Mouse (Mus musculus): ENCODE data around the gene Heg1. TPM values are rescaled to one million over a fixed set of nuclear protein-coding genes. Genes with fewer than 3 reads are reported as not detected.

Gene Heg1
- polyA plus RNA-seq, 1 experiment from 2014 or later, result 18.6 TPM

- 83% methylated on average over 9 of the region's 9 CpGs for WGBS
- Histone ChIP-seq H3K9me3 (ENCODE audit: control insufficient read depth, low read length) (no peaks in the 10 kb centered on the region), H3K9ac (replicated peaks; ENCODE audit: low read depth, low read length) (no peak overlapping the region), H3K27me3 (replicated peaks; ENCODE audit: control insufficient read depth, insufficient read depth, low read length) (no peaks in the 10 kb centered on the region), H3K27ac (ENCODE audit: low read length) (no peak overlapping the region), H3K4me1 (replicated peaks; ENCODE audit: control insufficient read depth, insufficient read depth, low read length) (peaks cover 41% of the 10 kb centered on the region), H3K4me3 (replicated peaks; ENCODE audit: low read length) (no peak overlapping the region), H3K36me3 (ENCODE audit: control insufficient read depth, insufficient read depth) (peaks cover 2% of the 10 kb centered on the region; the same call in 1 of the 2 replicates), H3K4me2 (ENCODE audit: low read length) (no peak overlapping the region)
- ATAC-seq, result no peak
These were observed 58.1 kb downstream of the Heg1 start for GRCm38 (mm10) chr16:33742233-33742632.

- Histone ChIP-seq H3K36me3 (ENCODE audit: control insufficient read depth, insufficient read depth) (peaks cover 2% of the 10 kb centered on the region; the same call in 1 of the 2 replicates), H3K4me3 (replicated peaks; ENCODE audit: low read length) (no peak overlapping the region), H3K9me3 (ENCODE audit: control insufficient read depth, low read length) (no peaks in the 10 kb centered on the region), H3K4me1 (replicated peaks; ENCODE audit: control insufficient read depth, insufficient read depth, low read length) (peaks cover 19% of the 10 kb centered on the region), H3K9ac (replicated peaks; ENCODE audit: low read depth, low read length) (no peak overlapping the region), H3K4me2 (ENCODE audit: low read length) (no peak overlapping the region), H3K27me3 (replicated peaks; ENCODE audit: control insufficient read depth, insufficient read depth, low read length) (no peaks in the 10 kb centered on the region), H3K27ac (ENCODE audit: low read length) (no peak overlapping the region)
- peak; percentile 32; the same call in 1 of the 2 replicates for ATAC-seq
- WGBS, result 60% methylated on average over 7 of the region's 7 CpGs
These were observed 60.7 kb downstream of the Heg1 start for GRCm38 (mm10) chr16:33744622-33745419.

- Histone ChIP-seq H3K27ac (ENCODE audit: low read length) (no peak overlapping the region), H3K4me2 (ENCODE audit: low read length) (no peak overlapping the region), H3K9ac (replicated peaks; ENCODE audit: low read depth, low read length) (no peak overlapping the region), H3K9me3 (ENCODE audit: control insufficient read depth, low read length) (no peaks in the 10 kb centered on the region), H3K4me1 (replicated peaks; ENCODE audit: control insufficient read depth, insufficient read depth, low read length) (peaks cover 13% of the 10 kb centered on the region), H3K4me3 (replicated peaks; ENCODE audit: low read length) (no peak overlapping the region), H3K36me3 (ENCODE audit: control insufficient read depth, insufficient read depth) (peaks cover 2% of the 10 kb centered on the region; the same call in 1 of the 2 replicates), H3K27me3 (replicated peaks; ENCODE audit: control insufficient read depth, insufficient read depth, low read length) (no peaks in the 10 kb centered on the region)
- ATAC-seq, result no peak
- 84% methylated on average over 7 of the region's 7 CpGs for WGBS
These were observed 61.3 kb downstream of the Heg1 start for GRCm38 (mm10) chr16:33745457-33745856.

GRCm38 (mm10) chr16:33746074-33746676 is 62.0 kb downstream of the Heg1 start:
- Histone ChIP-seq H3K9ac (replicated peaks; ENCODE audit: low read depth, low read length) (no peak overlapping the region), H3K27ac (ENCODE audit: low read length) (no peak overlapping the region), H3K4me3 (replicated peaks; ENCODE audit: low read length) (no peak overlapping the region), H3K36me3 (ENCODE audit: control insufficient read depth, insufficient read depth) (peaks cover 2% of the 10 kb centered on the region; the same call in 1 of the 2 replicates), H3K4me2 (ENCODE audit: low read length) (no peak overlapping the region), H3K27me3 (replicated peaks; ENCODE audit: control insufficient read depth, insufficient read depth, low read length) (no peaks in the 10 kb centered on the region), H3K4me1 (replicated peaks; ENCODE audit: control insufficient read depth, insufficient read depth, low read length) (peaks cover 5% of the 10 kb centered on the region), H3K9me3 (ENCODE audit: control insufficient read depth, low read length) (no peaks in the 10 kb centered on the region)
- no peak for ATAC-seq
- WGBS, result 67% methylated on average over 10 of the region's 10 CpGs

- H3K36me3 ChIP-seq (ENCODE audit: control insufficient read depth, insufficient read depth), result peaks cover 5% of the 10 kb centered on the region; the same call in 1 of the 2 replicates
- H3K27me3 ChIP-seq (replicated peaks; ENCODE audit: control insufficient read depth, insufficient read depth, low read length), result no peaks in the 10 kb centered on the region
- H3K9me3 ChIP-seq (ENCODE audit: control insufficient read depth, low read length), result no peaks in the 10 kb centered on the region
- ATAC-seq, result no peak
- no peak overlapping the region for H3K4me3 ChIP-seq (replicated peaks; ENCODE audit: low read length)
- H3K4me2 ChIP-seq (ENCODE audit: low read length), result no peak overlapping the region
- 65% methylated on average over 7 of the region's 7 CpGs for WGBS
- H3K27ac ChIP-seq (ENCODE audit: low read length), result no peak overlapping the region
- peaks cover 3% of the 10 kb centered on the region; the same call in 1 of the 2 replicates for H3K4me1 ChIP-seq (replicated peaks; ENCODE audit: control insufficient read depth, insufficient read depth, low read length)
- no peak overlapping the region for H3K9ac ChIP-seq (replicated peaks; ENCODE audit: low read depth, low read length)
These were observed 63.3 kb downstream of the Heg1 start for GRCm38 (mm10) chr16:33747346-33747954.

GRCm38 (mm10) chr16:33747994-33748393 is 63.8 kb downstream of the Heg1 start:
- no peak overlapping the region for H3K27ac ChIP-seq (ENCODE audit: low read length)
- peaks cover 3% of the 10 kb centered on the region; the same call in 1 of the 2 replicates for H3K4me1 ChIP-seq (replicated peaks; ENCODE audit: control insufficient read depth, insufficient read depth, low read length)
- no peak overlapping the region for H3K4me3 ChIP-seq (replicated peaks; ENCODE audit: low read length)
- 0 out of 2 replicates have a peak, but pooled peaks cover 3% of the 10 kb centered on the region for H3K36me3 ChIP-seq (ENCODE audit: control insufficient read depth, insufficient read depth)
- WGBS, result 91% methylated on average over 2 of the region's 2 CpGs
- no peak overlapping the region for H3K9ac ChIP-seq (replicated peaks; ENCODE audit: low read depth, low read length)
- H3K4me2 ChIP-seq (ENCODE audit: low read length), result no peak overlapping the region
- H3K9me3 ChIP-seq (ENCODE audit: control insufficient read depth, low read length), result no peaks in the 10 kb centered on the region
- ATAC-seq, result no peak
- H3K27me3 ChIP-seq (replicated peaks; ENCODE audit: control insufficient read depth, insufficient read depth, low read length), result no peaks in the 10 kb centered on the region

GRCm38 (mm10) chr16:33751152-33751551 is 67.0 kb downstream of the Heg1 start:
- no peak overlapping the region for H3K4me3 ChIP-seq (replicated peaks; ENCODE audit: low read length)
- ATAC-seq, result no peak
- no peaks in the 10 kb centered on the region for H3K9me3 ChIP-seq (ENCODE audit: control insufficient read depth, low read length)
- H3K36me3 ChIP-seq (ENCODE audit: control insufficient read depth, insufficient read depth), result 0 out of 2 replicates have a peak, but pooled peaks cover 3% of the 10 kb centered on the region
- H3K27ac ChIP-seq (ENCODE audit: low read length), result no peak overlapping the region
- H3K27me3 ChIP-seq (replicated peaks; ENCODE audit: control insufficient read depth, insufficient read depth, low read length), result no peaks in the 10 kb centered on the region
- 55% methylated on average over 13 of the region's 13 CpGs for whole genome bisulfite sequencing
- peaks cover under 1% of the 10 kb centered on the region; the same call in 1 of the 2 replicates for H3K4me1 ChIP-seq (replicated peaks; ENCODE audit: control insufficient read depth, insufficient read depth, low read length)
- H3K4me2 ChIP-seq (ENCODE audit: low read length), result no peak overlapping the region
- no peak overlapping the region for H3K9ac ChIP-seq (replicated peaks; ENCODE audit: low read depth, low read length)

GRCm38 (mm10) chr16:33751590-33751989 is 67.4 kb downstream of the Heg1 start:
- H3K4me2 ChIP-seq (ENCODE audit: low read length), result no peak overlapping the region
- WGBS, result 78% methylated on average over 12 of the region's 12 CpGs
- no peak for ATAC-seq

More at GRCm38 (mm10) chr16:33751590-33751989, 67.4 kb downstream of the Heg1 start:
- no peaks in the 10 kb centered on the region for H3K9me3 ChIP-seq (ENCODE audit: control insufficient read depth, low read length)
- H3K9ac ChIP-seq (replicated peaks; ENCODE audit: low read depth, low read length), result no peak overlapping the region
- H3K4me1 ChIP-seq (replicated peaks; ENCODE audit: control insufficient read depth, insufficient read depth, low read length), result no peaks in the 10 kb centered on the region
- H3K36me3 ChIP-seq (ENCODE audit: control insufficient read depth, insufficient read depth), result 0 out of 2 replicates have a peak, but pooled peaks cover 3% of the 10 kb centered on the region
- no peak overlapping the region for H3K4me3 ChIP-seq (replicated peaks; ENCODE audit: low read length)
- H3K27ac ChIP-seq (ENCODE audit: low read length), result no peak overlapping the region
- no peaks in the 10 kb centered on the region for H3K27me3 ChIP-seq (replicated peaks; ENCODE audit: control insufficient read depth, insufficient read depth, low read length)
